Mouse (Mus musculus): ENCODE measurements around the gene Tsc1. TPM values are rescaled to one million over a fixed set of nuclear protein-coding genes. Genes with fewer than 3 reads are reported as not detected.
A peak's percentile ranks its signal among the peaks of the same experiment; 100 is the strongest.

Gene Tsc1
- total RNA-seq, 2 experiments from 2014 or later: 56.9 to 58.6 TPM

- intact Hi-C loops (cut with DNase I): no loop called here
- DNase-seq: no peak
Measured at GRCm38 (mm10) chr2:28613599-28613998, 27.4 kb upstream of the Tsc1 start.

- intact Hi-C loops (cut with DNase I): no loop called here
- no peak for DNase-seq
Measured at GRCm38 (mm10) chr2:28616358-28616757, 24.7 kb upstream of the Tsc1 start.

GRCm38 (mm10) chr2:28616874-28617273 is 24.2 kb upstream of the Tsc1 start:
- DNase-seq: no peak
- intact Hi-C loops (cut with DNase I): no loop called here

GRCm38 (mm10) chr2:28617498-28618486 is 23.2 kb upstream of the Tsc1 start:
- intact Hi-C loops (cut with DNase I): no loop called here
- no peak for DNase-seq

- intact Hi-C loops (cut with DNase I): no loop called here
- DNase-seq: no peak
Measured at GRCm38 (mm10) chr2:28618777-28619336, 22.2 kb upstream of the Tsc1 start.

- DNase-seq: no peak
- intact Hi-C loops (cut with DNase I): no loop called here
Measured at GRCm38 (mm10) chr2:28619369-28619768, 21.7 kb upstream of the Tsc1 start.

GRCm38 (mm10) chr2:28620522-28620921 is 20.5 kb upstream of the Tsc1 start:
- intact Hi-C loops (cut with DNase I): no loop called here
- DNase-seq: no peak

- intact Hi-C loops (cut with DNase I): no loop called here
- no peak for DNase-seq
Measured at GRCm38 (mm10) chr2:28621111-28621510, 19.9 kb upstream of the Tsc1 start.

GRCm38 (mm10) chr2:28621664-28622171 is 19.3 kb upstream of the Tsc1 start, which contains the start of gene Gfi1b:
Gfi1b (minus strand) TSS chr2:28621982.
- intact Hi-C loops (cut with DNase I): no loop called here

GRCm38 (mm10) chr2:28622521-28623124 is 18.4 kb upstream of the Tsc1 start:
- intact Hi-C loops (cut with DNase I): no loop called here
- DNase-seq: peak; percentile 62

More at GRCm38 (mm10) chr2:28621664-28622171, 19.3 kb upstream of the Tsc1 start, which contains the start of gene Gfi1b:
- no peak for DNase-seq

GRCm38 (mm10) chr2:28624870-28625269 is 16.2 kb upstream of the Tsc1 start:
- no peak for DNase-seq
- intact Hi-C loops (cut with DNase I): no loop called here

- intact Hi-C loops (cut with DNase I): no loop called here
- no peak for DNase-seq
Measured at GRCm38 (mm10) chr2:28626038-28626437, 15.0 kb upstream of the Tsc1 start.

- no peak for DNase-seq
- intact Hi-C loops (cut with DNase I): no loop called here
Measured at GRCm38 (mm10) chr2:28628053-28628452, 13.0 kb upstream of the Tsc1 start.

- DNase-seq: no peak
- intact Hi-C loops (cut with DNase I): no loop called here
Measured at GRCm38 (mm10) chr2:28629911-28630381, 11.1 kb upstream of the Tsc1 start.

GRCm38 (mm10) chr2:28632626-28633025 is 8.4 kb upstream of the Tsc1 start:
- intact Hi-C loops (cut with DNase I): no loop called here
- DNase-seq: no peak

- intact Hi-C loops (cut with DNase I): no loop called here
- DNase-seq: no peak
Measured at GRCm38 (mm10) chr2:28633136-28633535, 7.9 kb upstream of the Tsc1 start.

- intact Hi-C loops (cut with DNase I): no loop called here
- no peak for DNase-seq
Measured at GRCm38 (mm10) chr2:28635199-28635598, 5.8 kb upstream of the Tsc1 start.

GRCm38 (mm10) chr2:28637106-28637845 is 3.8 kb upstream of the Tsc1 start:
- DNase-seq: peak; percentile 55
- intact Hi-C loops (cut with DNase I): no loop called here

- intact Hi-C loops (cut with DNase I): no loop called here
- DNase-seq: no peak
Measured at GRCm38 (mm10) chr2:28638352-28638751, 2.7 kb upstream of the Tsc1 start.

- intact Hi-C loops (cut with DNase I): no loop called here
Measured at GRCm38 (mm10) chr2:28638886-28639285, 2.1 kb upstream of the Tsc1 start.

More at GRCm38 (mm10) chr2:28638886-28639285, 2.1 kb upstream of the Tsc1 start:
- peak; percentile 40 for DNase-seq

All from left cerebral cortex, postnatal 4 days (tissue).